In genomic region chr17:3557331-3558311, GRCm38 (mm10) we compare ENCODE assay signal across 8 mouse cellular contexts. TPM values are rescaled to one million over a fixed set of nuclear protein-coding genes. Genes with fewer than 3 reads are reported as not detected.
A peak's percentile ranks its signal among the peaks of the same experiment; 100 is the strongest.
DNase-seq lines count a peak whose midpoint lies in the region; ATAC-seq lines count a peak whose summit lies in the region.

Tfb1m (minus strand) TSS chr17:3557781.

- ATAC-seq in inflammation-experienced regulatory T-cells, adult 6 months = peak; percentile 96
- ATAC-seq in megakaryocyte-erythroid progenitor cell, adult 5-6 weeks (replicated peaks; ENCODE audit: low FRiP score, low TSS enrichment, poor library complexity, severe bottlenecking) = peak; percentile 92

- DNase-seq in adrenal gland, adult (ENCODE audit: inconsistent age in 2 of 2, low spot score in 1 of 2) = peak; percentile 99
- DNase-seq in embryo, embryonic 10.5 days (ENCODE audit: low spot score) = peak; percentile 100
- DNase-seq in gastrocnemius, postnatal 14 days = peak; percentile 97
- peak; percentile 98 to 99 for DNase-seq in left cerebral cortex, postnatal 10 days (ENCODE audit: extremely low spot score in 1 of 2, low spot score in 2 of 2)
- DNase-seq in right cerebral cortex, postnatal 25 days = peak; percentile 97
- DNase-seq in urinary bladder, postnatal 4 days (ENCODE audit: low spot score in 2 of 2) = peak; percentile 96

- intact Hi-C loops in gastrocnemius, postnatal 14 days (cut with DNase I; ENCODE audit: low total_unique reads) = no loop called here
- intact Hi-C loops in left cerebral cortex, postnatal 10 days (cut with DNase I) = no loop called here

RNA-seq across cellular contexts. Expression of gene Tfb1m, which starts in this region (rescaled TPM):
- 1 to 10 TPM; 7.6 to 7.8 TPM for total RNA-seq in gastrocnemius, postnatal 14 days (2021)
- polyA plus RNA-seq in inflammation-experienced regulatory T-cells, adult 6 months (2017; shearing (Covaris generic)) = 10 to 100 TPM in 1 of 3 experiments, 1 to 10 TPM in 2; 7.9 to 10.4 (median 9.4) TPM
- 1 to 10 TPM; 5.9 to 6.1 TPM for total RNA-seq in left cerebral cortex, postnatal 10 days (2021)
- 25.2 and 27.2 TPM in 2 replicates for total RNA-seq in megakaryocyte-erythroid progenitor cell, adult 5-6 weeks (2014; fragmentation: Nextera tagmentation)
- 18.2 and 20.5 TPM in 2 replicates for total RNA-seq in megakaryocyte-erythroid progenitor cell, adult 5-6 weeks (2017)

Comparison
In these comparisons a context has a peak if more than half of its experiments do, and no peak if none do; other contexts are left out.
1. Peak in every context shown above with its lines: DNase-seq and ATAC-seq.